Mouse (Mus musculus) limb, embryonic 12.5 days (tissue): ENCODE measurements at regions not wholly inside any gene's neighbourhood (a gene's known extent, or its start where the extent isn't known, plus 50 kb on each side); places are given as distances from the start of the nearest gene placed in this dataset.

Experiments used
- ATAC-seq: fragments of 200-750 bp; cut with Nextera tagmentation; 2 replicates; pipeline ENCODE4 v1.8.0; 2017; ENCODE audit warnings: low read depth, moderate TSS enrichment; ENCODE audit not compliant: insufficient number of reproducible peaks, insufficient read depth, low FRiP score, low TSS enrichment
- H3K27ac ChIP-seq: fragments of 300-500 bp; sonication (generic); 2 replicates; pipeline ENCODE4 v1.5.1; 2016; ENCODE audit warnings: mild to moderate bottlenecking, moderate library complexity
- H3K27me3 ChIP-seq: fragments of 300-500 bp; sonication (generic); 2 replicates; pipeline ENCODE4 v1.6.1; 2016; ENCODE audit warnings: mild to moderate bottlenecking, moderate library complexity
- H3K36me3 ChIP-seq: fragments of 300-500 bp; sonication (generic); 2 replicates; pipeline ENCODE4 v1.6.1; 2016; ENCODE audit warnings: mild to moderate bottlenecking, moderate library complexity
- H3K4me1 ChIP-seq: fragments of 300-500 bp; sonication (generic); replicated peaks from 2 replicates; pipeline ENCODE4 v1.6.1; 2016
- H3K4me2 ChIP-seq: fragments of 300-500 bp; sonication (generic); 2 replicates; pipeline ENCODE4 v1.6.1; 2016; ENCODE audit warnings: mild to moderate bottlenecking, moderate library complexity
- H3K4me3 ChIP-seq: fragments of 300-500 bp; sonication (generic); replicated peaks from 2 replicates; pipeline ENCODE4 v1.5.1; 2016; ENCODE audit warnings: mild to moderate bottlenecking
- H3K9ac ChIP-seq: fragments of 300-500 bp; sonication (generic); replicated peaks from 2 replicates; pipeline ENCODE4 v1.6.1; 2016; ENCODE audit warnings: mild to moderate bottlenecking, moderate library complexity
- H3K9me3 ChIP-seq: fragments of 300-500 bp; sonication (generic); 2 replicates; pipeline ENCODE4 v1.6.1; 2016; ENCODE audit warnings: mild to moderate bottlenecking, moderate library complexity
- WGBS: fragments of 180-500 bp; shearing (Covaris S2); methylation state at CpG from one replicate; pipeline ENCODE4 v1.1.7; 2016; 5-methylcytosine and 5-hydroxymethylcytosine counted together

GRCm38 (mm10) chr7:119244785-119245184 is 60.4 kb upstream of the Gpr139 start:
- 73% methylated on average over 5 of the region's 5 CpGs for WGBS
- Histone ChIP-seq H3K27ac (no peak overlapping the region), H3K36me3 (no peaks in the 10 kb centered on the region), H3K4me2 (no peak overlapping the region), H3K4me1 (no peaks in the 10 kb centered on the region), H3K4me3 (no peak overlapping the region), H3K27me3 (no peaks in the 10 kb centered on the region), H3K9ac (no peak overlapping the region), H3K9me3 (peaks cover 3% of the 10 kb centered on the region; the same call in 1 of the 2 replicates)
- no peak for ATAC-seq

GRCm38 (mm10) chr7:119236343-119236742 is 51.9 kb upstream of the Gpr139 start:
- H3K27ac ChIP-seq: no peak overlapping the region
- no peaks in the 10 kb centered on the region for H3K9me3 ChIP-seq
- no peaks in the 10 kb centered on the region for H3K36me3 ChIP-seq
- no peak for ATAC-seq
- H3K4me2 ChIP-seq: no peak overlapping the region
- H3K9ac ChIP-seq: no peak overlapping the region
- no peaks in the 10 kb centered on the region for H3K4me1 ChIP-seq
- no peaks in the 10 kb centered on the region for H3K27me3 ChIP-seq
- H3K4me3 ChIP-seq: no peak overlapping the region
- 86% methylated on average over 6 of the region's 6 CpGs for WGBS
